Mouse (Mus musculus) cerebellum, adult 9-10 months (tissue): Measurements from ENCODE around the gene Celsr2.

ENCODE experiments used
- DNase-seq: peaks from one replicate; pipeline ENCODE4 v3.0.0; 2022

Celsr2 gene

GRCm38 (mm10) chr3:108414857-108415830 lies at the start of gene Celsr2:
TSS of gene Celsr2 (minus strand) at chr3:108415552.
- no peak for DNase-seq

- no peak for DNase-seq
Observed at GRCm38 (mm10) chr3:108458866-108459265, 43.5 kb upstream of the Celsr2 start.

- DNase-seq, result no peak
Observed at GRCm38 (mm10) chr3:108458380-108458779, 43.0 kb upstream of the Celsr2 start.

GRCm38 (mm10) chr3:108454172-108454571 lies 38.8 kb upstream of the Celsr2 start:
- no peak for DNase-seq

GRCm38 (mm10) chr3:108451969-108452368 lies 36.6 kb upstream of the Celsr2 start:
- no peak for DNase-seq

GRCm38 (mm10) chr3:108445366-108445705 lies 30.0 kb upstream of the Celsr2 start:
- no peak for DNase-seq

- peak; percentile 91 for DNase-seq
Observed at GRCm38 (mm10) chr3:108444698-108445365, 29.5 kb upstream of the Celsr2 start, which contains the start of gene Sars. TSS of gene Sars (minus strand) at chr3:108445209.

GRCm38 (mm10) chr3:108444029-108444428 lies 28.7 kb upstream of the Celsr2 start:
- peak; percentile 43 for DNase-seq

GRCm38 (mm10) chr3:108436380-108436714 lies 21.0 kb upstream of the Celsr2 start:
- DNase-seq, result no peak

GRCm38 (mm10) chr3:108435701-108436379 lies 20.5 kb upstream of the Celsr2 start:
- DNase-seq, result no peak

GRCm38 (mm10) chr3:108433881-108434495 lies 18.6 kb upstream of the Celsr2 start:
- DNase-seq, result no peak

- DNase-seq, result no peak
Observed at GRCm38 (mm10) chr3:108433188-108433880, 18.0 kb upstream of the Celsr2 start.

GRCm38 (mm10) chr3:108432542-108433187 lies 17.3 kb upstream of the Celsr2 start:
- DNase-seq, result no peak

- DNase-seq, result no peak
Observed at GRCm38 (mm10) chr3:108425624-108426018, 10.3 kb upstream of the Celsr2 start.

GRCm38 (mm10) chr3:108424944-108425623 lies 9.7 kb upstream of the Celsr2 start:
- no peak for DNase-seq

- peak; percentile 78 for DNase-seq
Observed at GRCm38 (mm10) chr3:108423844-108424801, 8.8 kb upstream of the Celsr2 start.

- no peak for DNase-seq
Observed at GRCm38 (mm10) chr3:108423006-108423405, 7.7 kb upstream of the Celsr2 start.

- peak; percentile 83 for DNase-seq
Observed at GRCm38 (mm10) chr3:108415831-108416223, 475 bp upstream of the Celsr2 start.

- no peak for DNase-seq
Observed at GRCm38 (mm10) chr3:108413634-108414360, 1.6 kb downstream of the Celsr2 start.
